Mouse (Mus musculus): ENCODE results near the gene Gm21973.

The Gm21973 gene

DNA sequence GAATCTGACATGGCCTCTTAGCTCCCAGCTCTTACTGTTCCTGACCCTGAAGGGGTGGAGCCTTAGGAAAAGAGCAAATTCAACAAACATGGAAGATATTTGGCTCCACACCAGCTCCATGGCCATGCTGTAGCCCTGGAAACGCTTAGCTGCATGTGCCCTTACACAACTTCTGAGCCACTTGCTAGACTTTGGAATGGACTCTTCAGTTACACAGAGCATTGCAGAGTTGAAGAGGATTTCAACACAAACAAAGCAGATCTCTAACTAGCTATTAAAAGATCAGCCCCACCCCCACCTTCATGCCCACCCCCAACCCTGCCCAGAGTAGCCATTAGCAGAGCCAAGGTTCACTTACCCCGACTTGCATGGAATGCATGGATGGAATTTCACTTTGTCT, 74.6 kb downstream of the Gm21973 start:
- DNase-seq (ENCODE audit: low spot score in 2 of 2) = no peak

GRCm38 (mm10) chr15:10400415-10400814, 75.2 kb downstream of the Gm21973 start:
- no peak for DNase-seq (ENCODE audit: low spot score in 2 of 2)

DNA sequence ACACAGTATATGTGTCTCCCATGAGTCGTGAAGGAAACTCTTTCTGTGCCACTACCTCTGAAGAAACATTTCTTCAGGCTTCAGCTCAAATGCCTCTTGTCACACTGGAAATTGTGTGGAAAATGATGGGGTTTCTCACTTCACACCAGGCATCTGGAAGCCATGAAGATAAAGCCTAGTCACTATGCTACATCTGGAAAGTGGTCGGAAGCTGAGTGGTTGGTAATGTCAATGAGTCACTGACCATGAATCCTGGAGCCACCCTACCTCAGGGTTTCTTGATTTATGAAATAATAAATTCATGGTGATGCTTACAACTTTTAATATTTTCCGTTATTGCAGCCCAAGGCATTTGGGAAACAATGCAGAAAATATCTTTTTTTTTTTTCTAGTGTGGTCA, 84.7 kb downstream of the Gm21973 start:
- DNase-seq (ENCODE audit: low spot score in 2 of 2) = no peak

DNA sequence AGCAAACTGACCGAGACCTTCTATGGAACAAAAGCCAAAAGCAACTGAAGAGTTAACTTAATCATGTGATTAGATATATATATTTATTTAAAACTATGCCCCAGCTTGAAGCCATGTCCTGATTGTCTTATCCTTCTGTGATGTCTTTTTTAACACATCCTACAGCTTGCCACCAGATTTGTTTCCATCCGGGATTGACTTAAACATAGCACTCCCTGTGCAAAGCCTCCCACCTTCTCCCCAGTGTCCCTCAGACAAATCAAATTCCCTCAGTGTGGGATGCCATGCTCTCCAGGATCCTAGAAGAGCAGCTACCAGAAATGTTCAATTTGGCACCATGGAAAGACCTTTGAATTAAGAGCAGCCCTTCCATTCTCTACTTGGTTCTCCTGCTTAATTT, 85.7 kb downstream of the Gm21973 start:
- no peak for DNase-seq (ENCODE audit: low spot score in 2 of 2)

- no peak for DNase-seq (ENCODE audit: low spot score in 2 of 2)
Observed at GRCm38 (mm10) chr15:10413656-10414055, 88.5 kb downstream of the Gm21973 start.

- DNase-seq (ENCODE audit: low spot score in 2 of 2) = no peak
Observed at GRCm38 (mm10) chr15:10421138-10421784, 96.1 kb downstream of the Gm21973 start.

DNA sequence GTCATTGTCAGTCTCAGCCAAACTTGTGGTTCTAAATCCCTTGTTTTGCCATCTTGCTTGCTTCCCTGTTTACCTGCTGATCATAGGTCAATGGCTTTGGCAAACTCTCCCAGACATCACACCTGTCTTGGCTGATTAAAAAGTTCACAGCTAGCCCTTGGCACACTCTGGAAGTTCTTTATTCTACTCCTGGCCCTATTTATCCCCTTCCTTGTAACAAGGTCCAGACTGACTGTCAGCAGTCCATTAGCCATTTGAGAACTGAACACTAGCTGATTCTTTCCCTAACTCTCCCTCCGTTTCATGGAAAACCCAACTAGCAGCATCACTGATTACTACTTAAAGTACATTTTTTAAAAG, 96.6 kb downstream of the Gm21973 start:
- DNase-seq (ENCODE audit: low spot score in 2 of 2) = no peak
